Mouse (Mus musculus): Measurements from ENCODE around the gene Psd4.

GRCm38 (mm10) chr2:24441899-24442298 is 74.5 kb downstream of the Psd4 start:
- TF ChIP-seq POLR2A (IDR thresholded peaks at IDR 0.05; ENCODE audit: insufficient read depth, low read depth, low read length) (no peak), CTCF (IDR thresholded peaks at IDR 0.05) (no peak), EP300 (IDR thresholded peaks at IDR 0.05; ENCODE audit: insufficient read depth, low read depth, low read length) (no peak)

All from heart, adult 2 months (tissue).